Mouse (Mus musculus): ENCODE data around the gene Cpb2.

The Cpb2 gene

GRCm38 (mm10) chr14:75250432-75250831, 8.3 kb downstream of the Cpb2 start:
- no peak for DNase-seq

- DNase-seq: peak; percentile 35 to 36
Observed at GRCm38 (mm10) chr14:75256521-75256920, 14.4 kb downstream of the Cpb2 start.

GRCm38 (mm10) chr14:75269531-75269930, 27.4 kb downstream of the Cpb2 start:
- DNase-seq: no peak

GRCm38 (mm10) chr14:75279716-75280115, 37.6 kb downstream of the Cpb2 start:
- no peak for DNase-seq

GRCm38 (mm10) chr14:75280406-75280805, 38.3 kb downstream of the Cpb2 start:
- DNase-seq: no peak

GRCm38 (mm10) chr14:75283609-75284192, 41.6 kb downstream of the Cpb2 start:
- DNase-seq: peak; percentile 63 to 69

- peak; percentile 98 to 99 for DNase-seq
Observed at GRCm38 (mm10) chr14:75284193-75284915, 42.3 kb downstream of the Cpb2 start, which contains the start of gene Zc3h13. Gene Zc3h13, plus strand, starts transcription at chr14:75284373.

- peak; percentile 8 to 13 for DNase-seq
Observed at GRCm38 (mm10) chr14:75301081-75301480, 59.0 kb downstream of the Cpb2 start.

GRCm38 (mm10) chr14:75303807-75304206, 61.7 kb downstream of the Cpb2 start:
- DNase-seq: no peak

GRCm38 (mm10) chr14:75307855-75308254, 65.8 kb downstream of the Cpb2 start:
- no peak for DNase-seq

GRCm38 (mm10) chr14:75309336-75309992, 67.4 kb downstream of the Cpb2 start:
- DNase-seq: peak; percentile 51 to 53

- DNase-seq: no peak
Observed at GRCm38 (mm10) chr14:75314484-75314883, 72.4 kb downstream of the Cpb2 start.

GRCm38 (mm10) chr14:75318736-75319135, 76.6 kb downstream of the Cpb2 start:
- no peak for DNase-seq

- DNase-seq: no peak
Observed at GRCm38 (mm10) chr14:75320269-75320668, 78.2 kb downstream of the Cpb2 start.

GRCm38 (mm10) chr14:75323354-75323753, 81.3 kb downstream of the Cpb2 start:
- no peak for DNase-seq

GRCm38 (mm10) chr14:75328062-75328461, 86.0 kb downstream of the Cpb2 start:
- no peak for DNase-seq

GRCm38 (mm10) chr14:75330621-75331020, 88.5 kb downstream of the Cpb2 start:
- peak; percentile 53 to 65 for DNase-seq
